Mouse (Mus musculus) midbrain, embryonic 11.5 days (tissue): ENCODE measurements around the gene Churc1. TPM values are rescaled to one million over a fixed set of nuclear protein-coding genes. Genes with fewer than 3 reads are reported as not detected.
A peak's percentile ranks its signal among the peaks of the same experiment; 100 is the strongest.

ENCODE experiments used
- ATAC-seq: fragments of 200-750 bp; cut with Nextera tagmentation; 2 replicates; pipeline ENCODE4 v1.8.0; 2017; ENCODE audit warnings: moderate TSS enrichment, moderate library complexity; ENCODE audit not compliant: low FRiP score
- DNase-seq: peaks from one replicate; pipeline ENCODE4 v3.0.0; 2015; ENCODE audit warnings: low spot score; ENCODE audit errors: missing footprints
- H3K27ac ChIP-seq: fragments of 300-500 bp; sonication (generic); 2 replicates; pipeline ENCODE4 v1.5.1; 2014; ENCODE audit warnings: low read depth, low read length
- H3K27me3 ChIP-seq: fragments of 300-500 bp; sonication (generic); 2 replicates; pipeline ENCODE4 v1.6.1; 2014; ENCODE audit warnings: mild to moderate bottlenecking, low read length, moderate library complexity, mixed read lengths; ENCODE audit not compliant: control insufficient read depth, insufficient read depth
- H3K36me3 ChIP-seq: fragments of 300-500 bp; sonication (generic); 2 replicates; pipeline ENCODE4 v1.6.1; 2014; ENCODE audit warnings: mild to moderate bottlenecking, low read length, moderate library complexity, mixed read lengths; ENCODE audit not compliant: control insufficient read depth, insufficient read depth
- H3K4me1 ChIP-seq: fragments of 300-500 bp; sonication (generic); 2 replicates; pipeline ENCODE4 v1.6.1; 2014; ENCODE audit warnings: low read length; ENCODE audit not compliant: control insufficient read depth, insufficient read depth
- H3K4me2 ChIP-seq: fragments of 300-500 bp; sonication (generic); 2 replicates; pipeline ENCODE4 v1.6.1; 2014; ENCODE audit warnings: mild to moderate bottlenecking, moderate library complexity
- H3K4me3 ChIP-seq: fragments of 300-500 bp; sonication (generic); 2 replicates; pipeline ENCODE4 v1.5.1; 2014; ENCODE audit warnings: low read depth, low read length
- H3K9ac ChIP-seq: fragments of 300-500 bp; sonication (generic); 2 replicates; pipeline ENCODE4 v1.6.1; 2014; ENCODE audit warnings: low read length
- H3K9me3 ChIP-seq: fragments of 300-500 bp; sonication (generic); 2 replicates; pipeline ENCODE4 v1.6.1; 2016; ENCODE audit warnings: low read length; ENCODE audit not compliant: control insufficient read depth
- WGBS: fragments of 180-500 bp; shearing (Covaris S2); extraction: QIAGEN DNeasy Blood & Tissue Kit; methylation state at CpG from one replicate; pipeline ENCODE4 v1.1.7; 2014; 5-methylcytosine and 5-hydroxymethylcytosine counted together
- polyA plus RNA-seq: library from polyadenylated mRNA; unstranded; fragments of >200 nt; fragmentation: Nextera tagmentation; extraction: Ambion mirVana; gene quantifications from 2 replicates; pipeline ENCODE4 v1.2.1, GENCODE M21; 2014

The Churc1 gene
- 81.9 and 86.8 TPM in 2 replicates for polyA plus RNA-seq

GRCm38 (mm10) chr12:76765354-76765851 lies at the start of gene Churc1, which contains the start of gene Fntb:
TSS of gene Churc1 (plus strand) at chr12:76765538.
TSS of gene Fntb (plus strand) at chr12:76765589.
- WGBS: under 1% methylated on average over 31 of the region's 31 CpGs
- no peaks in the 10 kb centered on the region for H3K27me3 ChIP-seq

GRCm38 (mm10) chr12:76718384-76718783 lies 47.0 kb upstream of the Churc1 start:
- WGBS: 79% methylated on average over 4 of the region's 4 CpGs
- Histone ChIP-seq H3K27ac (no peak overlapping the region), H3K4me3 (no peak overlapping the region), H3K9me3 (no peaks in the 10 kb centered on the region), H3K4me2 (no peak overlapping the region), H3K9ac (no peak overlapping the region), H3K36me3 (no peaks in the 10 kb centered on the region), H3K4me1 (no peaks in the 10 kb centered on the region), H3K27me3 (no peaks in the 10 kb centered on the region)
- DNase-seq (no peak), ATAC-seq (no peak)

More at GRCm38 (mm10) chr12:76765354-76765851, at the start of gene Churc1, which contains the start of gene Fntb:
- H3K4me2 ChIP-seq: peak within 1 kb of the TSS; percentile 44
- H3K27ac ChIP-seq: 0 out of 2 replicates have a peak within 1 kb of the TSS, but pooled peaks have one; percentile 12
- DNase-seq (peak; percentile 99), ATAC-seq (peak; percentile 98)
- H3K4me1 ChIP-seq: peaks cover 4% of the 10 kb centered on the region; the same call in 1 of the 2 replicates
- H3K36me3 ChIP-seq: no peaks in the 10 kb centered on the region
- peak within 1 kb of the TSS; percentile 53 for H3K4me3 ChIP-seq
- peak within 1 kb of the TSS; percentile 71 for H3K9ac ChIP-seq
- H3K9me3 ChIP-seq: no peaks in the 10 kb centered on the region

- no peaks in the 10 kb centered on the region for H3K4me1 ChIP-seq
- H3K36me3 ChIP-seq: no peaks in the 10 kb centered on the region
- H3K27ac ChIP-seq: no peak overlapping the region
- H3K27me3 ChIP-seq: no peaks in the 10 kb centered on the region
- no peak for ATAC-seq
- DNase-seq: no peak
- H3K9ac ChIP-seq: no peak overlapping the region
- H3K4me2 ChIP-seq: no peak overlapping the region
- H3K9me3 ChIP-seq: no peaks in the 10 kb centered on the region
- no peak overlapping the region for H3K4me3 ChIP-seq
These were observed 44.8 kb upstream of the Churc1 start for GRCm38 (mm10) chr12:76720572-76720971.

GRCm38 (mm10) chr12:76722026-76722425 lies 43.3 kb upstream of the Churc1 start:
- Histone ChIP-seq H3K27ac (no peak overlapping the region), H3K4me2 (no peak overlapping the region), H3K4me3 (no peak overlapping the region), H3K9ac (no peak overlapping the region), H3K4me1 (no peaks in the 10 kb centered on the region), H3K36me3 (no peaks in the 10 kb centered on the region), H3K9me3 (no peaks in the 10 kb centered on the region), H3K27me3 (no peaks in the 10 kb centered on the region)
- 84% methylated on average over 3 of the region's 3 CpGs for WGBS
- ATAC-seq (no peak), DNase-seq (no peak)

GRCm38 (mm10) chr12:76727955-76728354 lies 37.4 kb upstream of the Churc1 start:
- Histone ChIP-seq H3K27ac (no peak overlapping the region), H3K4me2 (no peak overlapping the region), H3K36me3 (no peaks in the 10 kb centered on the region), H3K9me3 (no peaks in the 10 kb centered on the region), H3K9ac (no peak overlapping the region), H3K4me1 (no peaks in the 10 kb centered on the region), H3K27me3 (no peaks in the 10 kb centered on the region), H3K4me3 (no peak overlapping the region)
- no peak for ATAC-seq
- WGBS: 88% methylated on average over 4 of the region's 4 CpGs
- DNase-seq: no peak

GRCm38 (mm10) chr12:76750866-76751459 lies 14.4 kb upstream of the Churc1 start:
- Histone ChIP-seq H3K27me3 (no peaks in the 10 kb centered on the region), H3K4me1 (no peaks in the 10 kb centered on the region), H3K9ac (no peak overlapping the region), H3K4me2 (no peak overlapping the region), H3K4me3 (no peak overlapping the region), H3K9me3 (no peaks in the 10 kb centered on the region), H3K36me3 (no peaks in the 10 kb centered on the region), H3K27ac (no peak overlapping the region)
- DNase-seq: no peak
- no peak for ATAC-seq
- 83% methylated on average over 16 of the region's 16 CpGs for WGBS

- DNase-seq: peak; percentile 93
- ATAC-seq: 0 out of 2 replicates have a peak, but pooled peaks have one; percentile 55
- Histone ChIP-seq H3K4me1 (no peaks in the 10 kb centered on the region), H3K27ac (no peak overlapping the region), H3K9me3 (no peaks in the 10 kb centered on the region), H3K36me3 (no peaks in the 10 kb centered on the region), H3K4me3 (no peak overlapping the region), H3K4me2 (no peak overlapping the region), H3K27me3 (no peaks in the 10 kb centered on the region), H3K9ac (no peak overlapping the region)
- WGBS: 52% methylated on average over 14 of the region's 14 CpGs
These were observed 12.6 kb upstream of the Churc1 start for GRCm38 (mm10) chr12:76752652-76753318.

GRCm38 (mm10) chr12:76765901-76766630 lies 728 bp downstream of the Churc1 start:
- DNase-seq (peak; percentile 92), ATAC-seq (peak; percentile 22)
- Histone ChIP-seq H3K27me3 (no peaks in the 10 kb centered on the region), H3K4me1 (peaks cover 4% of the 10 kb centered on the region; the same call in 1 of the 2 replicates), H3K36me3 (no peaks in the 10 kb centered on the region), H3K4me3 (peak overlapping the region; percentile 53), H3K27ac (no peak overlapping the region), H3K9me3 (no peaks in the 10 kb centered on the region), H3K4me2 (peak overlapping the region; percentile 44), H3K9ac (peak overlapping the region; percentile 71)
- 32% methylated on average over 20 of the region's 20 CpGs for WGBS
